Mouse (Mus musculus): Measurements from ENCODE around the gene Adam11. TPM values are rescaled to one million over a fixed set of nuclear protein-coding genes. Genes with fewer than 3 reads are reported as not detected.

Gene Adam11
- total RNA-seq, 2 experiments from 2014 or later = 188 to 201 TPM

DNA sequence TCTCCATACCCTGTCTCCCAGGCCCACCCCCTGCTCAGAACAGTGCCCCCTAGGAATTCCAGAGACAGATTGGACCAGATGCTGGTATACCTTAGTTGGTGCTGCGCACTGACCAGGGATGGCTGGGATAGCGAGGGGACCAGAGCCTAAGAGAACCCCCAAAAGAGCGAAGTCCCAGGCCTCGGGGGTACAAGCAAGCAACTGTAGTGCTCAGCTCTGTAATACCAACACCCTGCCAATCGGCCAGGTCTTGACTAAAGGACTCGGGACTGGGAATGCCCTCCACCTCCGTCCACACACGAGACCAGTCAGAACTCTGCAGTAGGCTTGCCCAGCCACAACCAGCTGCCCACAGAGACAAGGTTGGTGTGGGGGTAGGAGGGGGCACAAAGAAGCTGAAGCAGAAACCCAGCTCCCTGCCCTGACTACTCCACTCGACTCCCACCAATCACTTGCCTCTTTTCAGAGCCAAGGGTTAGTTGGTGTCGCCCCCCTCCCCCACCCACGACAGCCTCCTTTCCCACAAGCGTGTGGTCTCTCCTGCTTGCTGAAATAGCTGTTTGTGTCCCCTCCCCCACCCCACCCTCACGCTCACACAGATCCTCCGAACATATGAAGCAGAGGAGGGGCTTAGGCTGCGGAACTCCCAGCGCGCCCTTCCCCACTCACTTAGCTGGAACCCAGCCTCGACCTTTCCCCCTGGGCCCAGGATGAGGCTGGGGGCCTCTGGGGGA, 7.5 kb upstream of the Adam11 start:
- no peak for DNase-seq

DNA sequence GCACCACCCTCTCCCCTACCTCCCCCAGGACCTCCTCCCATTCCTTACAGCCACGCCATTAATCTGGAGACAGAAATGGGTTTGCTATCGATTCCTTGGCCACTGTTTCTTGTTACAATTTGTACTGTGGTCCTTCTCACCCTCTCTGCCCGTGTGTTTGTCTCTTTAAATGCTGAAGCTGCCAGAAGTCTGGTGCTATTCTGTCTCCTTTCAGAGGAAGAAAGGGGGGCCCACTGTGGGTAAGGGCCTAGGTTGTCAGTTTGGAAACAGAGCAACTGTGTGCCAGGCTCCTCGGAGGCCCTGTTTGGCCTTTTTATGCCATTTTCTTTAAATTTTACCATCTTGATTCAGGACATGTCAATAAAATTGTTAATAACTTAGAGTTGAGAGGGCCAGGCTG, 6.8 kb upstream of the Adam11 start:
- DNase-seq = no peak

DNA sequence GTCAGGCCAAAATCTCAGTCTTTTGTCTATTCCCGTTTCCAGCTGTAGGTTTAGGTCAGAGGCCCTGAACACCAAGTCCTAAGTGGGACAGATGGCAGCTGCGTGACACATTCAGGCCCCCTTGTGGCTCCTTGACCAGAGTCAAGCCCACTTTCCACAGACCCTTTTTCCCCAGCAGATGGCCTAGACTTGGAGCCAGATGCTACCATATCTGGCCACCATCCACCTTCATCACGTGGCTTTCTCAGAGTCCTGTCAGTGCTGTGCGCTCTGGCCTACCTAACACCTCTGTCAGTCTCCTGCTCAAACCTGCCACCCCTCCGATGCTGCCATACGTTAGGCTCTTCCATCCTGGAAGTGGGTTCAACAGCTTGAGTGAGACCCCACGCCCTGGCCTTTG, 5.8 kb upstream of the Adam11 start:
- DNase-seq = no peak

DNA sequence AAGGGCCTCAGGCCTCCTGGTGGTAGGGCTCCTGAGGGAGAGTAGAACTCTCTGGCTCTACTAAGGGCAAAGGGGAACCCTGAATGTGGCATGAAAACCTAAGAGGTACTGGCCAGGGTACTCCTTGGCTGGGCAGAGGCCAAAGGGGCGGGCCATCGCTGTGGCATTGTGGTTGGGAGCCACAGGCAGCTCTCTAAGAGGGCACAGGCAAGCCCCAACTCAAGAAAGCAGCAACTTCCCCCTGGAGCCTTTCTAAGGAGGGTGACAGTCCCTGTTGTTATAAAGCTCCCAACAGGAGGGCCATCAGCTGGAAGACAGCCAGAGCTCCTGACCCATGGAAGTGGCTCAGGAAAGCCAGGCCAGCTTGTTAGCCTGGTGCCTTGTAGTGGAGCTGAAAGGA, 2.3 kb upstream of the Adam11 start:
- no peak for DNase-seq

DNA sequence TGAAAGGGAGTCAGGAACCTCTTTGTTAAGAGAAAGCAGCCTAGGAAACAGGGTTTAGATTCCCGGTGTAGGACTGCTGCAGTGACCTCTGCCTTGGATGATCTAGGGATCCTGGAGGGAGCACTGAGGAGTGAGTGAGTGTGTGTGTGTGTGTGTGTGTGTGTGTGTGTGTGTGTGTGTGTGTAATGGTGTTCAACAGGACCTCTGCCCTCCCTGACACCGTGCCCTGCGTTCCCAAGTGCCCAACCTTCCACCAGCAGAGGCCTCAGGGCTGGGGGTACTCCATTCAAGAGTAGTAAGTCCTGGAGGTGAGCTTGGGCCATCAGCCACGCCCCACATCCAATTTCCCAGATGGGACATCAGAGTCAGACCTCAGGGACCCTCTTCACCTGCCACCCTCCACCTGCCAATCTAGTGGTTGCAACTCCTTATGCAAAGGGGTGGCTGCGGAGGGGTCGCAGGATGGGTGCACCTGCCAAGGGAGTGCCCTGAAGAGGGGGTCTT, 382 bp upstream of the Adam11 start:
- no peak for DNase-seq

DNA sequence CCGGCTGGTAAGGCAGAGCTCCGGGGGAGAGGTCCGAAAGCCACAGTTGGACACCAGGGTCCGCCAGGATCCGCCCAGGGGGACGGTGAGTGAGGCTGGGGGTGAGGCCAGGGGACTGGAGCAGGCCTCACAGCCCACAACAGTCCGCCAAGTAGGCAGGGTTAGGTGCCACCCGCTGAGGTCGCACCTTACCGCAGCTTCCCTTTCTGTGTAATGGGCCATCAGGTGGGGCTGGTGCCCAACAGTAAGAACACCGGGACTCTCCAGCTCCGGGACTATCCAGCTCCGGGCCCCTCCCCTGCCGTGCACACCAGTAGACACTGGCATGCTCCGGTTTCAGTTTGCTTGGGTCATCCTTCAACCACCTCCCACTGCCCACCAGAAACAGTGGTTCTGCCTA, 1.0 kb downstream of the Adam11 start:
- DNase-seq = no peak

DNA sequence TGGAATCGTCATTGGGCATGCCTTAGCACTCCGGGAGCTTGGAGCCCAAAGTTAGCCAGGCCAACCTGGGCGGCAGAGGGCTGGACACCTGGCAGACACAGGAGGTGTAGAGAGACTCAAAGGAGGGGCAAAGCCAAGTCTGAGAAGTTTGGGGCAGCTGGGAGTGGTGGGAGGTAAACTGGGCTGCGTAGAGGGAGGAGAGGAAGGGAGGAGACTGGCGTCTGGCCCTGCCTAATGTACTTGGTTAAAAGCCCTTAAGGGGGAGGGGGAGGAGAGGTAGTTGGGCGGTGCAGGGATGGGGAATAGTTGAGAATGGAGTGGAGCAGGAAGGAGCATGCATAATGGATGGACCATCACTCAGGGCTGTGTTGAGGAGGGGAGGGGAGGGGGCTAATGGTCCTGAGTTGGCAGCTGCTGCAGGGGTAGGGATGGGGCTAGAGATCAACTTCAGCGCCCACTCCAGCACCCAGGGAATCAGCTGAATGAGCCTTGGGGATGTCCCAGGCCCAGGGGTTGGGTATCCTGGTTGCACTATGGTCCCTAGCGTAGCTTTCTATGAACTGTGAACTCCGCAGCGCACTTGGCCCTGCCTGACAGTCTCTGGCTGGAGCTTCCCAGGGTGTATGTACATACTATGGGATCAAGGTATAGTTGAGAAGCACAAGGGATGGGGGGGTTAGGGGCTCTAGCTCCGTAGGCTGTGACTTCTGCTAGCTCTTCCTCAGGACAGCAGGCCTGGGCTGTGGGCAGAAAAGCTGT, 1.9 kb downstream of the Adam11 start:
- no peak for DNase-seq

DNA sequence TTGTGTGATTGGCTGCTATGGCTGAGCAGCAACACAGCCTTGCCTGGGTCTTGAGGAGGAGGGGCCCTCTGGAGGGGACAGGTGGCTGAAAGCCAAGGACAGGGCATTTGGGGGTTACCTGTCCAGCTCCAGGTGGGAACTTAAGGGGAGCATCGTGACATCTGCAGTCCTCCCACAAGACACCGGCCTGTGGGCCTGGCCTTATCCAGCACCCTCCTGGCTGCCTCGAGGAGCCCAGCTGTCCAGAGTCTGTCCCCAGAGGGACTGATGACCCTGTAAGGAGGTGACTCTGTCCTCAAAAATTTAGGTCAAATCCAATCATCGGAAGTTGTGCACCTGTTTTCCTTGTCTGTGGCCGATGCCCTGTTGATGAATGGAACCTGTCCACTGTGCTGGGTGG, 4.2 kb downstream of the Adam11 start:
- DNase-seq = no peak

DNA sequence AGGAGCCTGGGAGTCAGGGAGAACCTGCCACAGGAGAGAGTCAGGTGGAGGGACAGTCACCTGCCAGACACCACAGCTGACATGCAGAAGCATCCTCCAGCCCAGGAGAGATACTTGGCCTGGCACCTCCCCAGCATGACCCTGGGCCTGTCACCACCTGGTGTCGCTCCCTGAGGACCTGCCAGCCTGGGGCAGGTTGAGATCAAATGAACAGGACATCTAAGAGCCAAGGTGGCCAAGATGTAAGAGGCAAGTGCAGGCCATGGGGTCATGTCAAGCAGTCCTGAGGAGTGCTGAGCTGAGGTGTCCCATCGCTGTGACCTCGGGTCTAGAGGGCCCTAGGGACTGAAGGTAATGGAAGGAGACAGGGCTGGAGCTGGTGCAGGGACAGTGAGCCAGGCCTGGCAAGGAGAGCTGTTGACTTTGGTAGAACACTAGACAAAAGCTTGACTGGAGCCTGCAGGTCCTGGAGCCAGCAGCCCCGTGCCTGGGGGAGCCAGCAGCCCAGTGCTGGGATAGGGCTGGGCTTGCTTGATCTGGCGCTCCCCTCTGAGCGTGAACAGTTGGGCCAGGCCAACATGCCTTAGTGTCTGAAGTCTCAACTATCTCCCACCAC, 5.9 kb downstream of the Adam11 start:
- no peak for DNase-seq

DNA sequence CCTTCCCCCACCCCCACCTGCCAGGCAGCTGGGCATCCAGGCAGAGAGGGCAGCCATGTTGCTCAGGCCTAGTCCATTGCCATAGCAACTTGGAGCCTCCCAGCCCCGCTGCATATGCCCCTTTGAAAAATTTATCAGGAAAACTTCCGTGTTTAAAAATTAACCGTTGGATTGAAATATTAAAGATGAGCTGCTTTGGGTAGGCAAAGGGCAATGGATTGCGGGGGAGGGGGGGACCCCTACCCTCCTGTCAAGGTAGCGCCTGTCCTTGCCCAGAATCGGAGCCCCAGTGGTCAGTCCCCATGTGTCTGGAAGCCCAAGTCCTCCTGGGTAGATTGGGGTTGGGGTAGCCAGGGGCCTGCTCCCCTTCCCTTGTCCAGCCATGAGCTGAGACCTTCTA, 7.9 kb downstream of the Adam11 start:
- DNase-seq = no peak

DNA sequence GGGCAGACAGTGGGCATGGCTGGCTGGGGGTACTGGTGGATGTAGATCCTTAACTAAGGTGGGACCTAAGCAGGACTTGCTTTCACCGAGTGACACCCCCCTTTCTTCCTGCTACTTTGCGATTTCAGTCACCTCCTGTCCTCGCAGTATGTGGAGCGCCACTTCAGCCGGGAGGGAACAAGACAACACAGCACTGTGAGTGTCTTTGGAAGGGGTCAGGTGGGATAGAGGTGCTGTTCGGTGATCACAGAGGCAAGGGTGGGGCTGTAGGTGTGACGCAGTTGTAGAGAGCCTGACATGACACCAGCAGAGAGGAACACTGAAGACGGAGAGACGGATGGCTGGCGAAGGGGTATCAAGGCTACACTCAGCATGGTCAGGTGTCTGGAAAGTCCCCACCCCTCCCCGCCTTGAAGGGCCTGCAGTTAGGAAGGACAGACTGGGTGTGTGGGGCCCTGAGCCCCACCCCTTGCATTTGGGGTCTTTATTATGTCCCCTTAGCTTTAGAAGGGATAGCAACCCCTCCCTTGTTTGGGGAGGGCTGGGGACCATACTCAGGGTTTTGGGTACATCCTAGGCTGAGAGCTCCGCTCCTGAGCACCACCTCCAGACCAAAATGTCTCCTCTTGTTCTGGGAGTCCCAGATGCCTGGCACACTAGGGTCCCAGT, 8.9 kb downstream of the Adam11 start:
- no peak for DNase-seq

DNA sequence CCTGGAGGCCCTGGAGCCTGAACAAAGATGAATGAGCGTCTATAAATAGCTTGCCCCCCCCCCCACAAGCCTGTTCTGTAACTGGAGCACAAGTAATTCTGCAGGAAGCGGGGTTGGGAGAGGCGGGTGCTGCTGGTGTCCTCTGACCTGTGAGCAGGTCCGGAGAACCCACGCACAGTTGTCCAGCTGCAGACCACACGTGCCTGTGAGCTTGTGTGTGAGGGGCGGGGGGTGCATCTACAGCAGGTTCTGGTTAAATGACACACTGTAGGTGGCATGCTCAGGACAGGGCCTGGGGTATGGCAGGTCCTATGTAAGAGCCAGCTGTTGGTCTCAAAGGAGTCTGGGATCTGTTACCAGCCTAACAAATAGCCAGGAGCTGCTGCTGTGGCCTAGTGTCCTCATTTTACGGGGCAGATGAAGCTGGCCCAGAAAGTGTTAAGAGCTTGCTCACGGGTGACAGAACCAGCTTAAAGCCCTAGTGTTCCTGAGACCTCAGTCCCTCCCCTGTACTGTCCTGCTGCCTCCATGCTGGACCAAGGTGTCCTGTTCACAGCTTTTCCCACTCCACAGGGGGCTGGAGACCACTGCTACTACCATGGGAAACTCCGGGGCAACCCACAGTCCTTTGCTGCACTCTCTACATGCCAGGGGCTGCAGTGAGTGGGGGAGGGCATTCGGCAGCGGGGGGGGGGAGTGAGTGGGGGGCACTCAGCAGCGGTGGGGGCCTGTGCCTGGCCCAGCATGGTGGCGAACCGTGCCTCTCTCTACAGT, 9.6 kb downstream of the Adam11 start:
- DNase-seq = no peak

DNA sequence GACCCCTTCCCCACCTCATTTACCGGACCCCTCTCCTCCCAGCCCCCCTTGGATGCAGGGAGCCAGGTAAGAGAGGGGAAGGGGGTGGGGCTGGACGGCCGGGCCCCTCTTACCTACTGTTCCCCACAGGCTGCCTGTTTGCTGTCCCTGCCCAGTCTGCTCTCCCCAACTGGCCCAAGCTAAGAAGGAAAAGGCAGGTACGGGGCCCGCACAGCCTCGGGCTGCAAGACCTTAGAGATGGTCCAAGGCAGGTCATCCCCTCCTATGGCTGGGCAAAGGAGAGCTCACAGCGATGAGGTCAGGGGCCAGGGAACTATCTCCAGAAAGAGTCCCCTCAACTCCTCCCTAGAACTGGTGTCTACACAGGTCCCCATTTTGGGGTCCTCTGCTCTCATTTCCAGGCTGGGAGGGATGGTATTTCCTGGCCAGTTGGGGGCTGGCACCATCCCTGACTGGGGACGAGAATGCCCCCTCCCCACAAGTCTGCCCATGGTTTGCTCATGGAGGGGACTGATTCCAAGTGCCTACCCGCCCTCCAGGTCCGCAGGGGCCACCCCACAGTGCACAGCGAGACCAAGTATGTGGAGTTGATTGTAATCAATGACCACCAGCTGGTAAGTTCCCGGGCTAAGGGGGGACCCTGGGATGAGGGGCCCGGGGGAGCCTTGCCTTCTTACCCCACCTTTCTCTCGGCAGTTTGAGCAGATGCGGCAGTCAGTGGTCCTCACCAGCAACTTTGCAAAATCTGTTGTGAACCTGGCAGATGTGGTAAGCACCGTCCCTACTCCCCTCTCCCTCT, 10.9 kb downstream of the Adam11 start:
- no peak for DNase-seq

DNA sequence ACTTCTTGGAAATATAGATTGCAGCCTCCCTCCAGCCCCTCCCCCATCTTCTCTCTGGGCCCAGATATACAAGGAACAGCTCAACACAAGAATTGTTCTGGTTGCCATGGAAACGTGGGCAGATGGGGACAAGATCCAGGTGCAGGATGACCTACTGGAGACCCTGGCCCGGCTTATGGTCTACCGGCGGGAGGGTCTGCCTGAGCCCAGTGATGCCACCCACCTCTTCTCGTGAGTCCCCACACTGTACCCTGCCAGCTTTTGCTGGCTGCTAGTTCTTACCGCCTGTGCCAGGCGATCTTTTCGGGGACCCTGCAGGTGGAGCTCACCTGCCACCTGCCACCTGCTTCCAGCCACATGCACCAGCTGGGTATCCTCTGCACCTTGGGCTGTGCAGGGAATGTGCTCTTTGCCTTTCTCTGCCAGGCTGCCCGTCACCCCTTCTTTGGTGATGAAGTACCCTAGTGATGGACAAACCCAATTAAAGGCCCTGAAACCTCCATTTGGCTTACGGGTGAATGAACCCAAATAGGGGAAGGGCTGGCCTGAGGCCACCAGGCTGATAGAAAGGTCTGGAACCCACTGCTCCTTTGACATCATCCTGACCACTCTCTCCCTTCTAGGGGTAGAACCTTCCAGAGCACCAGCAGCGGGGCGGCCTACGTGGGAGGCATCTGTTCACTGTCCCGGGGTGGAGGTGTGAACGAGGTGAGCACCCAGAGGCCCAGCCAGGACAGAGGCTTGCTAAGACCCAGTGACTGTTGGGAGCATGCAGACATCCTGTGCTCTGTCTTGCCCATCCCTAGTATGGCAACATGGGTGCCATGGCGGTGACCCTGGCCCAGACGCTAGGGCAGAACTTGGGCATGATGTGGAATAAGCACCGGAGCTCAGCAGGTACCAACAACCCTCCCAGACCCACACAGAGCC, 11.8 kb downstream of the Adam11 start:
- no peak for DNase-seq

DNA sequence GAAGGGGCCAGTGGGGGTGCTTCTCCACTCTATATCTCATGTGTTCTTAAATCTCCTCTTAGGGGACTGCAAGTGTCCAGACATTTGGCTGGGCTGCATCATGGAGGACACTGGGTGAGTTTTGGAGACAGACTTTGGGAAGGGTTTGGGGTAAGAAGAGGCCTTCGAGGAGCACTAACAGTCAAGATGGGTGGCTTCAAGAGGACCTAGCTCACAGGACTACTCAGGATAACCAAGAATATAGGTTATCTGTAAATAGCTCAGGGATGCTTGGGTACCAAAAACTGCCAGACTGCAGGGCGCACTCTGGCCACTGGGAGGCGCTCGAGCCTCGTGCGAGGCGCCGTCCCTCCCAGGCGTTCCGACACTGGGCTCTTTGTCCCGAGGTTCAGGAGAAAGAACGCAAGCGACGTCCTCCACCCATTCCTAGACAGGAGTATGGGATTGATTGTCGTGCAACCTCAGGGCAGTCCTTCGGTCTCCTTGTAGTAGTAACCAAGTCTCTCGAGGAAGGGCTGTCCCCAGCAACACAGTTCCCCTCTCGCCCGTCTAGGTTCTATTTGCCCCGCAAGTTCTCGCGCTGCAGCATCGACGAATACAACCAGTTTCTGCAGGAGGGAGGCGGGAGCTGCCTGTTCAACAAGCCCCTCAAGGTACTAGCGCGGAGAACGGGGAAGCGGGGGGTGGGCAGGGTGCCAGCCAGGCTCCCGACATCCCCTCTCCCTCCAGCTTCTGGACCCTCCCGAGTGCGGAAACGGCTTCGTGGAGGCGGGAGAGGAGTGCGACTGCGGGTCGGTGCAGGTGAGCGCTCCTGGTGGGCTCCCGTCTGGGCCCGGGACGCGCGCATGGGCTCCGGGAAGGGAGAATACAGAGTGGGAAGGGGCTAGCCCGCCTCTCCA, 12.7 kb downstream of the Adam11 start:
- DNase-seq = peak; percentile 83 to 84

DNA sequence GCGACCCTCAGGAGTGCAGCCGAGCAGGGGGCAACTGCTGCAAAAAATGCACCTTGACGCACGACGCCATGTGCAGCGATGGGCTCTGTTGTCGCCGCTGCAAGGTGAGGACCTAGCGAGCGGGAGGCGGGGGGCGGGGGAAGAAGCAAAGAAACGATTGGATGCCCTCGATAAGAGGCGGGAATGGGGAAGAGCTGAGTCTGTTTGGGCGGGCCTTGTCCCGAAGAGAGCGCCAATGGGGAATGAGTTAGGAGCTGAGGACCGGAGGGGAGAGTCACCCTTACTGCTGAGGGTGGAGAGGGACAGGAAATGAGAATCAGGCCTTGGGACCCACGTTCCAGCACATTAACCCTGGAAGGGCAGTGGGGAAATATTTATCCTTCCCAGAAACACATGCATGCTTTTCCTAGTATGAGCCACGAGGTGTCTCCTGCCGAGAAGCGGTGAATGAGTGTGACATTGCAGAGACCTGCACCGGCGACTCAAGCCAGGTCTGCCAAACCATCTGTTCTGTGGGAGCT, 13.4 kb downstream of the Adam11 start:
- DNase-seq = peak; percentile 66 to 69

DNA sequence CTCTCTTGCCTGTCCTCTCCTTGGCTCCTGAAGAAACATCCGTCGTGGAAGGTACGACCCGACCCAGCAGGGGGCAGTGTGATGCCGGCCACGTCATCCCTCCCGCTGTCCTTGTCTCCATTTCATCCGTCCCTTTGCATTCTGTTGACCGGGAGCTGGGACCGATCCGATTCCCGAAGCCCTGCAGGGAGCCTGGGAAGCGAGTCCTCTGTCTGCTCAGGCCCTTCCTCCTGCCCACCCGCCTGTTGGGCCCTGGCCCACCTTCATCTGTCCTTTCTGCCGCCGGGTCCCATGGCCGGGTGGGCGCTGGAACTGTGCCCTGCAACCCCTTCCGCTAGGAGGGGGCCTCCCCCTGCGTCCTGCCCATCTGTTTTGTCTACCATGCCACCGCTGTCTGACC, 16.4 kb downstream of the Adam11 start:
- peak in 1 of 2 experiments; percentile 60 for DNase-seq

DNA sequence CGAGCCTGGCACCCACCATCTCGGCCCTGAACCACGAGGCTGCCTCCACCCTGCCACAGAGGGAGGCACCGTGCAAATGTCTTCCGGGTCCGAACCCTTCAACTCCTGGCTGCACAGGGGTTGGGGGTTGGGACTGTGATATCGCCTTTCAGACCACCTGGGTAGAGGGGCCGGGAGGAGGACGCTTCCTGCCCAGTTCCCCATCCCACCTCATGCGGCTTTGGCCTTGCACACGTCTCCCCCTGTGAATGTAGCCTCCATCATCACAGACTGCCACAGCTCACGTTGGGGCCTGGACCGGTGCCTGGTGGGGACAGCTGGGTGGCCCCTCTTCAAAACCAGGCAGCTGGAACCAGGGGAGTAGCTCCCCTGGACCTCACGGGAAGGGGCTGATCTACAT, 16.9 kb downstream of the Adam11 start:
- no peak for DNase-seq

DNA sequence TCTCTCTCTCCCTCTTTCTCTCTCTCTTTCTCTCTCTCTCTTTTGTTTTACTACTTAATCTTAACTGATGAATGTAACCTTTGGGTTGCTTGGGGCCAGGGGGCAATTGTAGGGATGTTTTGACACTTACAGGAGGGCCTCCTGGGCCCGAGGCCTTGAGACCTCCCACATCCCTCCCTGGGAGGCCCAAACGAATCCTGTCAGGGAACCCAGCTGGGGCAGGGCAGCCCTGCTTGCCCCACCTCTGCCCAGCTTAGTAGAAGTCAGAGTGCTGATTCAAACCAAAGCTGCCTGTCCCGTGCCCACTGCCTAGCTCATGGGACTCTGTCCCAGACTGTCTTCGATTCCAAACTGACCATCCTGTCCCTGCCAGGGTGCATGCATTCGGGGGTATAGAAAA, 17.4 kb downstream of the Adam11 start:
- DNase-seq = no peak
